Mouse (Mus musculus): ENCODE results near the gene Cend1. TPM values are rescaled to one million over a fixed set of nuclear protein-coding genes. Genes with fewer than 3 reads are reported as not detected.

Cend1 gene
- polyA plus RNA-seq, 1 experiment from 2014 or later: 3.4 TPM

DNA sequence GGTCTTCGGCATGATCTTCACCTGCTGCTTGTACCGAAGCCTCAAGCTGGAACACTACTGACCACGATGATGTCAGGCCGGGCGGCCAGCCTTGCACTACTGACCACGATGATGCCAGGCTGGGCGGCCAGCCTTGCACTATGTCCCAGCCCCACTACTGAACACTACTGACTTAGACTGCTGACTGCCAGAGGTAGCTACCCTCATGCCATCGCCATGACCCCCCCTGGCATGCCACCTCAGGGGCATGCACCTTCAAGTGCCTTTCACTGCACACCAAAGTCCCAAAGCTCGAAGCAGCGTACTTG is 41.3 kb upstream of the Cend1 start:
- Histone ChIP-seq H3K9ac (no peak overlapping the region), H3K36me3 (peaks cover 35% of the 10 kb centered on the region), H3K4me2 (no peak overlapping the region), H3K27ac (0 out of 2 replicates have a peak overlapping the region, but pooled peaks have one; percentile 92), H3K9me3 (replicated peaks) (no peaks in the 10 kb centered on the region), H3K4me3 (replicated peaks) (no peak overlapping the region), H3K27me3 (peaks cover 5% of the 10 kb centered on the region), H3K4me1 (peaks cover 66% of the 10 kb centered on the region)
- 90% methylated on average over 10 of the region's 10 CpGs for WGBS
- no peak for ATAC-seq (replicated peaks; ENCODE audit: low FRiP score)

DNA sequence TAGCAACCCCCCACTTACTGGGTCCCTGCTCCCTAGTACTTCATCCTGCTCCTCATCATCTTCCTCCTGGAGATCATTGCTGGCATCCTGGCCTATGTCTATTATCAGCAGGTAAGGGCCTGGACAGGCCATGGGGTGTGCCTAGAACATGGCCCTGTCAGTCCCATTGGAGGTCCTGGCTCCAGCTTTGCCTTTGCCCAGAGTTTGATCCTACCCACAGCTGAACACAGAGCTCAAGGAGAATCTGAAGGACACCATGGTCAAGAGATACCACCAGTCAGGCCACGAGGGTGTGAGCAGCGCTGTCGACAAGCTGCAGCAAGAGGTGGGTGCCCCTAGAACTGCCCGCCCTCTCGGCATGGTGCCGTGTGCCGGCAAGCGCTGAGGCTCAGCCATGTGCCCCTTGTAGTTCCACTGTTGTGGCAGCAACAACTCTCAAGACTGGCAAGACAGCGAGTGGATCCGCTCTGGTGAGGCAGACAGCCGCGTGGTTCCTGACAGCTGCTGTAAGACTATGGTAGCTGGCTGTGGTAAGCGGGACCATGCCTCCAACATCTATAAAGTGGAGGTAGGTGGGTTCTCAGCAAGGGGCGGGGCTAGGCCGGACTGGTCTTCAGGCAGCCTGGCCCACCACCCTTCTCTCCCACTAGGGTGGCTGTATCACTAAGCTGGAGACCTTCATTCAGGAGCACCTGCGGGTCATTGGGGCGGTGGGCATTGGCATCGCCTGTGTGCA is 40.8 kb upstream of the Cend1 start:
- no peak for ATAC-seq (replicated peaks; ENCODE audit: low FRiP score)
- peak overlapping the region; percentile 85 for H3K4me3 ChIP-seq (replicated peaks)
- peak overlapping the region; percentile 92 for H3K27ac ChIP-seq
- peak overlapping the region; percentile 81 for H3K4me2 ChIP-seq
- no peaks in the 10 kb centered on the region for H3K9me3 ChIP-seq (replicated peaks)
- WGBS: 91% methylated on average over 18 of the region's 18 CpGs
- peaks cover 11% of the 10 kb centered on the region for H3K27me3 ChIP-seq
- peaks cover 35% of the 10 kb centered on the region for H3K36me3 ChIP-seq
- peaks cover 70% of the 10 kb centered on the region for H3K4me1 ChIP-seq
- peak overlapping the region; percentile 82 for H3K9ac ChIP-seq

DNA sequence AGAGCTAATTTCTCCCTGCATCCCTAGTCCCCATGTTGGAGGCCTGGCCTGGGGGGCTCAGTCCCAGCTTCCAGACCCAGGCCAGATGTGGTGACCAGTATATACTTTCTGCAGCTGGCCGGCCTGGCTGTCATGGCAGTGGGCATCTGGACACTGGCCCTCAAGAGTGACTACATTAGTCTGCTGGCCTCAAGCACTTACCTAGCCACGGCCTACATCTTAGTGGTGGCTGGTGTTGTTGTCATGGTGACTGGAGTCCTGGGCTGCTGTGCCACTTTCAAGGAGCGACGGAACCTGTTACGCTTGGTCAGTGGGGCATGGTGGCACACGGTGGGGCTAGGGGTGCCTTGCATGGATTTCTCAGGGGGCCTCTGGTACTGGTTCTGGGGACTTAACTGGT is 40.1 kb upstream of the Cend1 start:
- ATAC-seq (replicated peaks; ENCODE audit: low FRiP score): no peak
- no peaks in the 10 kb centered on the region for H3K9me3 ChIP-seq (replicated peaks)
- H3K9ac ChIP-seq: peak overlapping the region; percentile 82
- 52% methylated on average over 6 of the region's 6 CpGs for WGBS
- peak overlapping the region; percentile 81 for H3K4me2 ChIP-seq
- H3K4me1 ChIP-seq: peaks cover 75% of the 10 kb centered on the region
- peak overlapping the region; percentile 92 for H3K27ac ChIP-seq
- peaks cover 35% of the 10 kb centered on the region for H3K36me3 ChIP-seq
- H3K4me3 ChIP-seq (replicated peaks): peak overlapping the region; percentile 85
- H3K27me3 ChIP-seq: peaks cover 18% of the 10 kb centered on the region

DNA sequence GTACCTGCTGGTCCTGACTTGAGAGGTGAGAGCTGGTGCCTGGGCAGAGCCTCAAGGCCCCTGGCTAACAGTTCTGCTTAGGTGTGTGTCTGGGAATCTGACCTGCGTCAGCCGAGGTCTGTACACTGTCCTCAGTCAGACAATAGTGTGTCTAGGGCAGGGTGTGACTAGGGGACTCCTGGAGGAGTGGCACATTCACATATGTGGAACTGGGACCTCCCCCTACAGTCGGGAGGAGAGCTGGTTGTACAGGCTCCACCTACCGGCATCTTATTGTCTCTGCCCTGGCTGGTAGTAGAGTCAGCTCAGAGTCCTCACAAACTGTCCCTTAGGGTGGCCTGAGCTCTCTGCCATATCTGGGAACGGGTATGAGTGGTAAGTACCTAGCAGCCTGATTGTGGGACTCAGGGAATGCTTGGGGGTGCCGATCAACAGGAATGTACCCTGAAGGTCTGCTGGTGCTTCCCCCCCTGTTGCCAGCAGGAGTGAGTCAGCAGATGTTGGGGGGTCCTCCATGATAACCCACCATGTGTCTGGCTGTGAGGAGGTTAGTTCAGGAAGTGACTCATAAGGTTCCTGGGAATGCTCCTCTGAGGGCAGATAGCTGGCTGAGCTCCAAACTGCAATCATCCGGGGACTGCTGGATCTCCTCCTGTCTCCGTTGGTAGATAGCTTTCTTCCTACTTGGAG is 39.4 kb upstream of the Cend1 start:
- peak; percentile 78 for ATAC-seq (replicated peaks; ENCODE audit: low FRiP score)
- Histone ChIP-seq H3K27ac (peak overlapping the region; percentile 92), H3K9ac (peak overlapping the region; percentile 82), H3K4me2 (peak overlapping the region; percentile 81), H3K4me1 (peaks cover 75% of the 10 kb centered on the region), H3K36me3 (peaks cover 35% of the 10 kb centered on the region), H3K27me3 (peaks cover 25% of the 10 kb centered on the region), H3K9me3 (replicated peaks) (no peaks in the 10 kb centered on the region), H3K4me3 (replicated peaks) (peak overlapping the region; percentile 85)
- 11% methylated on average over 8 of the region's 8 CpGs for WGBS

DNA sequence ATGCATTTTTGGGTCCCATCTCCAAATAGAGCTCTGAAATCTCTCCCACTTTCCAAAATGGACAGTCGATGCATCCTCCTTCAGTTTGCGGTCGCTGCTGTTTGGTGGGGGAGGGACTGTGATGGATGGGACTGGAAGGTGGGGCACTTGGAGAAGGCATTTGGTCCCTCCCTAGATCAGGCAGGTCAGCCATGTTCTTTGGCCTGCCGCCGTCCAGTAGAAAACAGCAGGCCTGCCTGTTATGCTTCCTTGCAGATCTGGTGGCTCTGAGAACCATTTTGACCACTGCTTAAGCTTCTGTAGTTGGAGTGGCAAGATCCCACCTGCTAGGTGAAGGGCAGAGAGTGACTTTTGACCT is 38.9 kb upstream of the Cend1 start:
- H3K4me2 ChIP-seq: peak overlapping the region; percentile 81
- H3K9ac ChIP-seq: peak overlapping the region; percentile 82
- H3K4me1 ChIP-seq: peaks cover 75% of the 10 kb centered on the region
- WGBS: 8% methylated on average over 5 of the region's 5 CpGs
- peaks cover 35% of the 10 kb centered on the region for H3K36me3 ChIP-seq
- peaks cover 30% of the 10 kb centered on the region for H3K27me3 ChIP-seq
- no peaks in the 10 kb centered on the region for H3K9me3 ChIP-seq (replicated peaks)
- 0 out of 2 replicates have a peak, but pooled peaks have one; percentile 8 for ATAC-seq (replicated peaks; ENCODE audit: low FRiP score)
- peak overlapping the region; percentile 92 for H3K27ac ChIP-seq
- H3K4me3 ChIP-seq (replicated peaks): peak overlapping the region; percentile 85

DNA sequence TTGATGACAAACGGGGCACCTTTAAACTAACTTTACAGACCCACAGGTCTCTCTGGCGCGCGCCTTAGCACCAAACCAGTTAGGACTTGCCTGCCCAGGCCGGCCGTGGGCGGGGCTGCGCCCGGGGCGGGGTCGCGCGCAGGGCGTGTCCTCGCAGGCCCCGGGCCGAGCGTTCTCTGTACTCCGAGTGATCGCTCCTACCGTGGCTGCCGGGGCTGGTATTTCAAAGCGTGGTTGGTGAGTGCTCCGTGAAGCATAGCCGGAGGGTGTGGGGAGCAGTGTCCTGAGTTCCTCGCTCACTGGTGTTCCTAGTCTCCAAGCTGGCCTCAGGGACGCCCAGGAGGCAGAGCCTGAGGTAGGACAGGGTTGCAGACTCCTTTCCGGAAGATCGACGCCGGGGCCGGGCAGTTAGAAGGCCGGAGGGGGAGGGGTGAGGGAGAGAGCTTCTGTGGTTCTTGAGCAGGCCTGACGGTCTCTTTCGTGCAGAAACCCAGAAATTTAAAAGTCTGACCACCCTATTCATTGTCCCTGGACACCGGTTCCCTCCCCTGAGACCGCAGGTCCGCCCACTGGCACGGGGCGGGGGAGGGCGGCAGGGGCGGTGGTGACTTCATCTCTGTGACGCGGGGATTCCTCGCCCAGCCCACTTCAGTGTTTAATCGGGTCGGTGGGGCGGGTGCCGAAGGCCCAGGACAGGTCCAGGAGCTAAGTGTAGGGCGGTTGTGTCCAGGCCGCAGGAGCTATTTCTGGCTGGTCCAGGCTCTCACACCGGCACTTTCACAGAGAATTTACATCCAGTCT is 38.1 kb upstream of the Cend1 start, which contains the start of gene Cd151:
Gene Cd151, plus strand, starts transcription at position 163 of the 801 bp plus-strand sequence.
- Histone ChIP-seq H3K4me2 (peak within 1 kb of the TSS; percentile 81), H3K27me3 (peaks cover 37% of the 10 kb centered on the region), H3K36me3 (peaks cover 30% of the 10 kb centered on the region), H3K4me3 (replicated peaks) (peak within 1 kb of the TSS; percentile 85), H3K9ac (peak within 1 kb of the TSS; percentile 82), H3K9me3 (replicated peaks) (no peaks in the 10 kb centered on the region), H3K27ac (peak within 1 kb of the TSS; percentile 92), H3K4me1 (peaks cover 78% of the 10 kb centered on the region)
- under 1% methylated on average over 52 of the region's 52 CpGs for WGBS
- peak; percentile 75 for ATAC-seq (replicated peaks; ENCODE audit: low FRiP score)

DNA sequence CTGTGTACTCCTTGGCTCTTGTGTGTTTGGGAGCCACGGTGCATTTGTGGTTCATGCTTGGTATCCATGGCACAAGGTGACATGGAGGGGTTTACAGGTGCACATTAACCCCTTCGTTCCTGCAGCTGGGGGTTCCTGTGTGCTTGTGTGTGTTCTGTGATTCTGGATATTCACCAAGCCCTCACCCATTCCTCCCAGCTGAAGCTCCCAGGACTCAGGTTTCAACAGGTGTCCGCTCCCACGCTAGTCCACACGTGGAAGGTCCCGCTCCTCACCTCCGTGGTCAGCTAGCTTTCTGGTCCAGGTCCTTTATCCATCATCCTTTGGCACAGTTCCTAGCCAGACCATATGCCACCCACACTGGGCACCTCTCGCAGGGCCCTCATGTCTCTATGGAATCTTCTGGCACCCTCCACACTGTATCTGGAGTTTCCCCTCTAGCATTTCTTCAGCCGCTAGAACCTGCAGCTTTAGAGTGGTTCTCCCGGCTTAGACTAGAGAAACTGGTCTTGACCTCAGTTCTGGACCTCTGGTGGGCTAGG is 37.4 kb upstream of the Cend1 start:
- whole genome bisulfite sequencing: 55% methylated on average over 10 of the region's 10 CpGs
- peak overlapping the region; percentile 82 for H3K9ac ChIP-seq

DNA sequence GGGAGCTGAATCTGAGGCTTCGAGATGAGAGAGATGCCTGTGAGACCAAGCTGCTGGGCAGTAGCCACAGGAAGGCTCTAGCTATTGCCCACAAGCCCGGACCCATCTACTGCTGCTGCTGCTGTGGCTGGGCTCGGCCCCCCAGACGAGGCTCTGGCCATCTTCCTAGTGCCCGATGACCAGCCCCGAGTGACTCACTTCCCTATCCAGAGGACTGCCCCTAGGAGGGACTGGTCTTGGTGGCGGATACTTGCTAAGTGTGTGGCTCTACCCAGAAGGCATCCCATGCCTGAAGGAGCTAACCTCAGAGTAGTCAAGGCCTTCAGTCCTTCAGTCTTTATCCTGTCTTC is 36.7 kb upstream of the Cend1 start:
- no peaks in the 10 kb centered on the region for H3K9me3 ChIP-seq (replicated peaks)
- WGBS: 77% methylated on average over 7 of the region's 7 CpGs
- no peak overlapping the region for H3K4me2 ChIP-seq
- peaks cover 89% of the 10 kb centered on the region for H3K4me1 ChIP-seq
- H3K4me3 ChIP-seq (replicated peaks): 0 out of 2 replicates have a peak overlapping the region, but pooled peaks have one; percentile 3
- H3K9ac ChIP-seq: no peak overlapping the region
- peaks cover 51% of the 10 kb centered on the region for H3K27me3 ChIP-seq
- ATAC-seq (replicated peaks; ENCODE audit: low FRiP score): no peak
- peaks cover 16% of the 10 kb centered on the region for H3K36me3 ChIP-seq
- peak overlapping the region; percentile 19 for H3K27ac ChIP-seq

More for the DNA sequence above, 37.4 kb upstream of the Cend1 start:
- Histone ChIP-seq H3K4me1 (peaks cover 82% of the 10 kb centered on the region), H3K9me3 (replicated peaks) (no peaks in the 10 kb centered on the region), H3K36me3 (peaks cover 23% of the 10 kb centered on the region), H3K4me3 (replicated peaks) (peak overlapping the region; percentile 85), H3K27me3 (peaks cover 44% of the 10 kb centered on the region), H3K4me2 (peak overlapping the region; percentile 81), H3K27ac (peak overlapping the region; percentile 92)
- ATAC-seq (replicated peaks; ENCODE audit: low FRiP score): no peak

DNA sequence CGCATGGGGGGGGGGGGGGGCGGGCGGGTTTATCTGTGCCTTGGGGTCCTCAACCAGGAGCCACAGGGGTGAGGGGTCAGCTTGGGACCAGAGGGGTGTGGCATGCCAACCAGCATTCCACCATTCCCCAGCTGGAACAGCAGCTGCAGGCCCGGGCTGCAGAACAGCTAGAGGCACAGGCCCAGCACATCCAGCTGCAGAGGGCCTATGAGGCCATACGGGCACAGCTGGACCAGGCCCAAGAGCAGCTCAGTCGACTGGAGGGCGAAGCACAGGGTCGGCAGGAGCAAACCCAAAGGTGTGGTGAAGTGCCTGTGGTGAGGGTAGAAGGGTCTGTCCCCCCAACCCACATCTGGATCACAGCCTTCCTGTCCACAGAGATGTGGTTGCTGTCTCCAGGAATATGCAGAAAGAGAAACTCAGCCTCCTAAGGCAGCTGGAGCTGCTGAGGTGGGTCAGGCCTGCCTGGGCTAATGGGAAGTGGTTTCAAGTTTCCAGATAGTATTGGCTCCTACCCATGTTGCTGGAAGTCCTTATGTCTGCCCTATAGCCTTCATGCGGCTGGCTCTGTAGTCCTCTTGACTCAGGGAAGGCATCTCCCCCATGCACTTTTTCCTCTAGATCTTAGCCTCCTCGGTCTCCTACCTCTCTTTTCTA is 36.2 kb upstream of the Cend1 start:
- WGBS: 49% methylated on average over 7 of the region's 10 CpGs
- Histone ChIP-seq H3K9me3 (replicated peaks) (no peaks in the 10 kb centered on the region), H3K4me1 (peaks cover 94% of the 10 kb centered on the region), H3K36me3 (peaks cover 11% of the 10 kb centered on the region), H3K27ac (peak overlapping the region; percentile 19), H3K27me3 (peaks cover 56% of the 10 kb centered on the region), H3K9ac (no peak overlapping the region), H3K4me2 (peak overlapping the region; percentile 49), H3K4me3 (replicated peaks) (0 out of 2 replicates have a peak overlapping the region, but pooled peaks have one; percentile 3)
- no peak for ATAC-seq (replicated peaks; ENCODE audit: low FRiP score)

DNA sequence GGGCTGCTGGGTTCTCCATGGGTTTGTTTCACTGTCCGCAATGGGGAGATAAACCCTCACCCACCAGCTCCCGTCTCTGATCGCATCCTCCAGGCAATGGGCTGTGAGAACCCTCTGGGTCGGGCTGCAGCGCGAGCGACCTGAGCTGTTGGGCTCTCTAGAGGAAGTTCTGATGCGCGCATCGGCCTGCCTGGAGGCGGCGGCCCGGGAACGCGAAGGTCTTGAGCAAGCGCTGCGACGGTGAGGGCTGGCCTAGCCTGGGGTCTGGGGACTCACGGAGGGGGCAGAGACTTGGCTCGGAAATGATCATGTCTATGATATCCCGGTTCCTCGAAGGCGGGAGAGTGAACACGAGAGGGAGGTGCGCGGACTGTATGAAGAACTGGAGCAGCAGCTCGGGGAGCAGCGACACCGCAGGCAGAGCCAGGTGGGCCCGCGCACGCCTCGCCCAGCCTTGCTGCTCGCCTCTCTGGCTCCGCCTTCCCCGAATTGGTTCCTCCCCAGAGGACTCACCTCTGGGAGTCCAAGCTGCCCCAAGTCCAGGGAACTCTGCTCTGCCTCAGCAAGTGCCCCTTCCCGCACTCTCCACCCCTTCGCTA is 35.4 kb upstream of the Cend1 start:
- H3K27me3 ChIP-seq: peaks cover 60% of the 10 kb centered on the region
- peaks cover 5% of the 10 kb centered on the region; the same call in 1 of the 2 replicates for H3K36me3 ChIP-seq
- H3K4me1 ChIP-seq: peaks cover 94% of the 10 kb centered on the region
- H3K27ac ChIP-seq: no peak overlapping the region
- 0 out of 2 replicates have a peak overlapping the region, but pooled peaks have one; percentile 21 for H3K9ac ChIP-seq
- H3K9me3 ChIP-seq (replicated peaks): no peaks in the 10 kb centered on the region
- H3K4me3 ChIP-seq (replicated peaks): peak overlapping the region; percentile 24
- 7% methylated on average over 38 of the region's 38 CpGs for WGBS
- H3K4me2 ChIP-seq: peak overlapping the region; percentile 49
- ATAC-seq (replicated peaks; ENCODE audit: low FRiP score): no peak
